Mouse (Mus musculus): Measurements from ENCODE around the gene Srpr. TPM values are rescaled to one million over a fixed set of nuclear protein-coding genes. Genes with fewer than 3 reads are reported as not detected.
A peak's percentile ranks its signal among the peaks of the same experiment; 100 is the strongest.

Srpr gene
- total RNA-seq, 2 experiments from 2014 or later: 85.0 to 90.5 TPM

- DNase-seq: no peak
- intact Hi-C loops (cut with DNase I): no loop called here
Observed at GRCm38 (mm10) chr9:35238915-35239571, 39.1 kb downstream of the Srpr start.

- DNase-seq: no peak
- intact Hi-C loops (cut with DNase I): no loop called here
Observed at GRCm38 (mm10) chr9:35239734-35240133, 39.8 kb downstream of the Srpr start.

GRCm38 (mm10) chr9:35247405-35247804, 47.4 kb downstream of the Srpr start:
- DNase-seq: no peak
- intact Hi-C loops (cut with DNase I): no loop called here

- DNase-seq: no peak
- intact Hi-C loops (cut with DNase I): no loop called here
Observed at GRCm38 (mm10) chr9:35249476-35249875, 49.5 kb downstream of the Srpr start.

- intact Hi-C loops (cut with DNase I): no loop called here
- no peak for DNase-seq
Observed at GRCm38 (mm10) chr9:35257365-35257764, 57.4 kb downstream of the Srpr start.

GRCm38 (mm10) chr9:35262418-35262817, 62.4 kb downstream of the Srpr start:
- no peak for DNase-seq
- intact Hi-C loops (cut with DNase I): no loop called here

- intact Hi-C loops (cut with DNase I): no loop called here
- no peak for DNase-seq
Observed at GRCm38 (mm10) chr9:35263431-35263830, 63.5 kb downstream of the Srpr start.

GRCm38 (mm10) chr9:35264509-35264908, 64.5 kb downstream of the Srpr start:
- intact Hi-C loops (cut with DNase I): no loop called here
- DNase-seq: no peak

- intact Hi-C loops (cut with DNase I): loop anchor here (1.0 to 5.0 kb wide), 2 partner anchors 56 to 155 kb away; partner anchors contain the start of gene Foxred1
- peak; percentile 91 to 93 for DNase-seq
Observed at GRCm38 (mm10) chr9:35267146-35267975, 67.4 kb downstream of the Srpr start, which contains the start of the genes Fam118b and Rpusd4. TSS of gene Fam118b (minus strand) at chr9:35267805. TSS of gene Rpusd4 (plus strand) at chr9:35267865.

GRCm38 (mm10) chr9:35267976-35268715, 68.2 kb downstream of the Srpr start:
- DNase-seq: no peak

GRCm38 (mm10) chr9:35277855-35278365, 77.9 kb downstream of the Srpr start:
- intact Hi-C loops (cut with DNase I): no loop called here
- no peak for DNase-seq

More at GRCm38 (mm10) chr9:35267976-35268715, 68.2 kb downstream of the Srpr start:
- intact Hi-C loops (cut with DNase I): loop anchor here (1.0 to 5.0 kb wide), 2 partner anchors 57 to 156 kb away; partner anchors contain the start of gene Foxred1

GRCm38 (mm10) chr9:35278451-35278850, 78.5 kb downstream of the Srpr start:
- intact Hi-C loops (cut with DNase I): no loop called here
- no peak for DNase-seq

GRCm38 (mm10) chr9:35282006-35282850, 82.3 kb downstream of the Srpr start:
- peak; percentile 61 to 71 for DNase-seq
- intact Hi-C loops (cut with DNase I): loop anchor here (1.0 to 5.0 kb wide), 3 partner anchors 140 to 259 kb away; partner anchors contain the start of gene Cdon

- no peak for DNase-seq
- intact Hi-C loops (cut with DNase I): loop anchor here (1.0 to 5.0 kb wide), 3 partner anchors 139 to 258 kb away; partner anchors contain the start of gene Cdon
Observed at GRCm38 (mm10) chr9:35282851-35283200, 82.9 kb downstream of the Srpr start.

GRCm38 (mm10) chr9:35283415-35284069, 83.6 kb downstream of the Srpr start:
- DNase-seq: no peak
- intact Hi-C loops (cut with DNase I): loop anchor here (5.0 kb wide), 1 partner anchor 139 kb away; the partner anchor contains the start of gene Cdon

GRCm38 (mm10) chr9:35284351-35284750, 84.4 kb downstream of the Srpr start:
- intact Hi-C loops (cut with DNase I): loop anchor here (5.0 kb wide), 1 partner anchor 138 kb away; the partner anchor contains the start of gene Cdon
- DNase-seq: no peak

GRCm38 (mm10) chr9:35286351-35286750, 86.4 kb downstream of the Srpr start:
- DNase-seq: no peak
- intact Hi-C loops (cut with DNase I): no loop called here

- intact Hi-C loops (cut with DNase I): no loop called here
- DNase-seq: no peak
Observed at GRCm38 (mm10) chr9:35289992-35290391, 90.0 kb downstream of the Srpr start.

GRCm38 (mm10) chr9:35290417-35290816, 90.4 kb downstream of the Srpr start:
- intact Hi-C loops (cut with DNase I): no loop called here
- DNase-seq: no peak

All from heart, postnatal 14 days (tissue).